Mouse (Mus musculus) heart, postnatal 25 days (tissue): ENCODE data around the gene Tgtp2. TPM values are rescaled to one million over a fixed set of nuclear protein-coding genes. Genes with fewer than 3 reads are reported as not detected.

Experiments
- total RNA-seq, 2 experiments: library from RNA; stranded (reverse); gene quantifications; 2 replicates each; pipeline ENCODE4 v1.2.3; 2021

Tgtp2 gene
- total RNA-seq, 2 experiments from 2014 or later: 0.55 to 1.7 TPM

Other genes starting within 250 kb of the Tgtp2 start
- 10 to 100 TPM; 17.8 to 20.4 TPM for gene Trim41, start 246.9 kb downstream of the Tgtp2 start, total RNA-seq
- gene Trim7, start 238.1 kb downstream of the Tgtp2 start, total RNA-seq: 10 to 100 TPM; 15.7 to 23.2 TPM
- 1 to 10 TPM; 2.0 to 3.2 TPM for gene Gm12184, start 237.6 kb downstream of the Tgtp2 start, total RNA-seq
- 1 to 10 TPM; 8.8 to 8.9 TPM for gene Irgm1, start 192.5 kb downstream of the Tgtp2 start, total RNA-seq
- gene Gm5431, start 162.0 kb downstream of the Tgtp2 start, total RNA-seq: 1 to 10 TPM in 1 of 2 experiments, under 1 TPM in 1; 0.75 to 1.4 TPM
- 1 to 10 TPM; 2.7 to 3.1 TPM for gene Psme2b, start 118.0 kb downstream of the Tgtp2 start, total RNA-seq
- not detected for gene Olfr56, start 85.3 kb downstream of the Tgtp2 start, total RNA-seq
- 1 to 10 TPM; 4.4 to 4.6 TPM for gene 9930111J21Rik1, start 84.8 kb downstream of the Tgtp2 start, total RNA-seq
- under 1 TPM; 0.31 to 0.61 TPM for gene Gm12185, start 72.0 kb downstream of the Tgtp2 start, total RNA-seq
- 1 to 10 TPM; 1.9 to 2.0 TPM for gene Tgtp1, start 70.0 kb downstream of the Tgtp2 start, total RNA-seq
- 1 to 10 TPM; 5.6 to 7.0 TPM for gene 9930111J21Rik2, start 13.0 kb downstream of the Tgtp2 start, total RNA-seq
- gene Ifi47, start 12.4 kb upstream of the Tgtp2 start, total RNA-seq: 1 to 10 TPM; 1.3 to 3.0 TPM
- 1 to 10 TPM; 1.3 to 1.7 TPM for gene Olfr1396, start 50.7 kb upstream of the Tgtp2 start, total RNA-seq
- not detected for gene Olfr1395, start 78.1 kb upstream of the Tgtp2 start, total RNA-seq
- not detected for gene Olfr1394, start 90.2 kb upstream of the Tgtp2 start, total RNA-seq
- gene Btnl9, start 123.0 kb upstream of the Tgtp2 start, total RNA-seq: 10 to 100 TPM; 25.0 to 35.0 TPM
- gene Zfp62, start 139.1 kb upstream of the Tgtp2 start, total RNA-seq: 10 to 100 TPM; 21.5 to 29.6 TPM
- 10 to 100 TPM; 49.1 to 64.1 TPM for gene Mgat1, start 180.0 kb upstream of the Tgtp2 start, total RNA-seq
- gene Olfr1393, start 214.1 kb upstream of the Tgtp2 start, total RNA-seq: under 1 TPM; 0.10 to 0.11 TPM
- not detected for gene Olfr1392, start 221.1 kb upstream of the Tgtp2 start, total RNA-seq
- not detected for gene Olfr10, start 240.5 kb upstream of the Tgtp2 start, total RNA-seq